Mouse (Mus musculus): ENCODE results near the gene Fam102a.

Fam102a gene

DNA sequence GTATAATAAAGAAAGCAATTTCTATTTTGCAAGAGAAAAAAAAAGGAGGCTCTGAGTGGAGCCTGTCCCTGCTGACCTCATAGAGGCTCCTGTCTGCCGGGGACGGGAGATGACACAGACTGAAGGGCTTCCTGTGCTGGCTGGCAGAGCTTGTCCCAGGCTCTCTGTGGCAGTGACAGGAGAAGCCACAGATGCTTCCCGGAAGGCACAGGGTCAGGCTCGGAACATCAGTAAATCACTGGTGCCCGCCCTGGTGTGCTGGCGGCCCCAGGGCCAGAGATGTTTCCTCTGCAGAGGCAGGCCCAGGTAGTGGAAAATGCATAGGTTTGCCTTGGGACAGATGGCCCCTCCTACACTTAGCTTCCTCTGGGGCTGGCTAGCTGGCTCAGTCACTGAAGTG, 20.8 kb upstream of the Fam102a start:
- no peak for DNase-seq (ENCODE audit: low spot score)

DNA sequence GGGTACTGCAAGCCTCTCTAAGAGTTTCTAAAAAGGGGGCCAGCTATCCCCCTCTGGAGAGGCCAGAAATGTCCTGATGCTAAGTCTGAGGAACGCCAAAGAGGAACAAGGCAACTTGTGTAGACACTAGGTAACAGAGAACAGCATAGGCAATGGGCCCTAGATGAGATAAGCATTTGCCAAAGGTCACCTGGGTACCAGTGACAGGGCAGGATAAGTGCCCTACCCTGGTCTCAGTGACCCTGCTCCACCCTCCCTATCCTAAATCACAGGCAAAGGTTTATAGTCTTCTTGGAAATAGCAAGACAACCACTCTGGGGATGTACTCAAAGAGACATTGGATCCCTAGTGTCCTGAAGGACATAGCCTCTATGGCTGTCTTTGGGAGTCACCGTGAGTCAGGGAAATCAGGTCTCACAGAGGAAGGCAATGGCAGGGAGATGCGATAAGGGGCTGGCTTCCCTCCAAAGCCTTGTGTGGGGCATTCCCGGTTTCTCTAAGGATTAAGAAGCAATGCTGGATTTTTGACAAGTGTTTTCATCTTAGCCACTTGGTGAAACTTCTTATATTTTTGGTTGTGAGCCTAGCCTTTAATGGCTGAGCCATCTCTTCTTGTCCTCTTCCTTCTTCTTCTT, 17.8 kb upstream of the Fam102a start:
- DNase-seq (ENCODE audit: low spot score), result no peak

DNA sequence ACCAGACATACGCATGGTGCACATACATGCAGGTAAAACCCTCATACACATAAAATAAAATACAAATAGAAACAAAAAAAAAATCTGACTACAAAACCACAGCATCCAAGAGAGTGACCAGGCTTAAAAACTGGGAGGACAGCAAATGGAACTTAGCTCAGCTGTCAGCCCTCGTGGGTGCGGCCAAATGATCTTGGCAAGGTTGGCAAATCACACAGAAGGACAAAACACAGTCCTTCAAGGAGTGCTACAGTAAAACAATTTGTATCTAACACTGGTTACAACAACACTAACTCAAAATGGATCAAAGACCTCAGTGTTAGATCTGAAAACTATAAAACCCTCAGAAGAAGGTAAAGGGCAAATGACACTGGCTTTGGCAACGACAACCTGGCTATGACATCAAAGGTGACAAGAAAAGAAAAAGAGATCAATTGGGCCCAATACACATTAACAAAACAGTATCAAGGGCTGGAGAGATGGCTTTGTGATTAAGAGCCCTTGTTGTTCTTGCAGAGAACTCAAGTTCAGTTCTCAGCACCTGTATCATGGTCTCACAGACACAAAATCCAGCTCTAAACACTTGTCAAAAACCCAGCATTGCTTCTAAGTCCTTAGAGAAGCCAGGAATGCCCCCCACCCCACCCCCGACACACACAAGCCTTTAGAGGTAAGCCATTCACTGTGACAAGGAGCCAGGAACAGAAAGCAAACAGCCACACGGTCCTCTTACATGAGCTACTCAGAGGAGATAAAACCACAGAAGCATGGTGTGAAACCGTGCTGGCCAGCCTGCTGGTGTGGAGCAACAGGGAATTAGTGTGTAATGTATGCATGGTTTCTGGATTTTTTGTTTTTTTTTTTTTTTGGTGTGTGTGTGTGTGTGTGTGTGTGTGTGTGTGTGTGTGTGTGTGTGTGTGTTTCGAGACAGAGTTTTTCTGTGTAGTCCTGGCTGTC, 14.8 kb upstream of the Fam102a start:
- DNase-seq (ENCODE audit: low spot score), result no peak

DNA sequence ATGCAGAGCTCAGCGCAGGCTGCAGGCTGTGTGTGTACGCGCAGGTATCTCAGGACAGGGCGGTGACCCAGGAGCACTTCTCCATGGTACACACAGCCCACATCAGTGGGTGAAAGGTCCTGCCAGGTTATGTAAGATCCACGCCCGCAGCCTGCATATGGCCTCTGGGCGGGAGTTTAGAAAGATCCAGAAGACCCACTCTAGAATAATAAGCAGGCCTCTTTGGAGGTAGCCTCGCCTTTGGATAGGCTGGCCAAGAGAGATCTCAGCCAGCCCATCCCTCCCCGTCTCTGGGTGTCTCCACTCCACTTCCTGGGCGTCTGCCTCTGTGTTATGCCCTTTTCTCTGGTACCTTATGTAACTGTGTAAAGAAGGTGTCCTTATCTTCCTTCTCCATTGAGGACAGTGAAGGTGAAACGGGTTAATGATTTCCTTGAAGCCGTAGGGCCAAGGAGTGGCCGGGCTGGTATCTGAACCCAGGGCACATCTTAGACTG, 10.5 kb upstream of the Fam102a start:
- DNase-seq (ENCODE audit: low spot score), result no peak

GRCm38 (mm10) chr2:32525816-32526215, 9.3 kb upstream of the Fam102a start:
- no peak for DNase-seq (ENCODE audit: low spot score)

DNA sequence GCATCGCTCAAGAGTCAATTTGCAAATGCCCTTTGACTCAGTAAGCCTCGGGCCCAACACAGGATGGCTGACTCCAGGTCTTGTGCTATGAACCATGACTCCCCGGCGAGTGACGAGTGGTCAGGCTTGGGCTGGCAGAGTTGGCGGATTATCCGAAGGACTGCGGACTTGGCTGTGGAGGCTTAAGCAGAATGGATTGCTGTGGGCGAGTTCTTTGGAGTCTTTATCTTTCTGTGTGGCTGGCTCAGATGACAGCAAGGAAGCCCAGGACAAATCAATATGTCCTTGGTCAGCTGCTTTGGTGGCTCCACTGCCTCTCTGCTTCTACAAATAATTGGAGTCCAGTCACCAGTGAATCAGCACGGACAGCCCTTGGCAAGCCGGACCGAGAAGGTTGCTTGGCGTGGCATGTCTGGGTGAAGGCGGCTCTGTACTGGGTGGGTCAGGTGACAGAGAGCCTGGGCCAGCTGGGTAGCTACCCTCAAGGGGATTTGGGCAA, 7.6 kb upstream of the Fam102a start:
- no peak for DNase-seq (ENCODE audit: low spot score)

GRCm38 (mm10) chr2:32528326-32528725, 6.8 kb upstream of the Fam102a start:
- DNase-seq (ENCODE audit: low spot score), result no peak

DNA sequence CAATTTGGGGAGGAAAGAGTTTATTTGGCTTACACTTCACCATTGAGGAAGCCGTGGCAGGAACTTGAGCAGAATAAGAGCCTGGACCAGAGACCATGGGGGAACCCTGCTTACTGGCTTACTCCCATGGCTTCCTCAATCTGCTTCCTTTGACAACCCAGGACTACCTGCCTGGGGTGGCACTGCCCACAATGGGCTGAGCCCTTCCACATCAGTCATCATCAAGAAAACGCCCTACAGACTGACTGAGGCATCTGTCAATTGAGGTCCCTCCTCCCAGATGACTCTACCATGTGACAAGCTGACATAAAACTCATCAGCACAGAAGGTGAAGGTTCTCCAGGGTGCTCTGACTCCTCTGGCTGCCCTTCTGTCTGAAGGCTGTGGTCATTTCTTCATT, 4.7 kb upstream of the Fam102a start:
- DNase-seq (ENCODE audit: low spot score), result no peak

GRCm38 (mm10) chr2:32533163-32533562, 2.0 kb upstream of the Fam102a start:
- DNase-seq (ENCODE audit: low spot score), result no peak

GRCm38 (mm10) chr2:32534061-32534732, 935 bp upstream of the Fam102a start:
- DNase-seq (ENCODE audit: low spot score), result no peak

GRCm38 (mm10) chr2:32535501-32535991, 414 bp downstream of the Fam102a start:
- no peak for DNase-seq (ENCODE audit: low spot score)

- DNase-seq (ENCODE audit: low spot score), result no peak
Observed at GRCm38 (mm10) chr2:32536086-32536633, 1.0 kb downstream of the Fam102a start.

- no peak for DNase-seq (ENCODE audit: low spot score)
Observed at GRCm38 (mm10) chr2:32536634-32537359, 1.7 kb downstream of the Fam102a start.

GRCm38 (mm10) chr2:32537360-32537905, 2.3 kb downstream of the Fam102a start:
- no peak for DNase-seq (ENCODE audit: low spot score)

- DNase-seq (ENCODE audit: low spot score), result no peak
Observed at GRCm38 (mm10) chr2:32537941-32538340, 2.8 kb downstream of the Fam102a start.

DNA sequence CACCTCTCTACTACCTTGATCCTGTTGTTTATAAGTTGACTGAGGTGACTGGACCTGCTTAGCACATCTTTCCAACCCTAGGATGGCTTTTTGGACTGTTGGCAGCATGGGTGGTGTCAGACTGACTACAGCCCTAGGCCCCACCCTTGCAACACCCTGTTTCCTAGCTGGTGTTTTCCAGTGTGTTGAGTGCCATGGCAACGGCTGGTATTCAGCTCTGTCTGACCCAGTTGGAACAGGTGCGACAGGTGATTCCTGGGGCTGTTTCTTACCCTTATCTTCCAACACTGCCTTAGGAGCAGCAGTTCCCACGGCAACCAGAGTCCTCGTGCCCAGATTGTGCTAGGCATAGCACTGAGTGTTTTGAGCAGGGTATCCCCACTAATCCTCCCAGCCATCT, 3.3 kb downstream of the Fam102a start:
- no peak for DNase-seq (ENCODE audit: low spot score)

DNA sequence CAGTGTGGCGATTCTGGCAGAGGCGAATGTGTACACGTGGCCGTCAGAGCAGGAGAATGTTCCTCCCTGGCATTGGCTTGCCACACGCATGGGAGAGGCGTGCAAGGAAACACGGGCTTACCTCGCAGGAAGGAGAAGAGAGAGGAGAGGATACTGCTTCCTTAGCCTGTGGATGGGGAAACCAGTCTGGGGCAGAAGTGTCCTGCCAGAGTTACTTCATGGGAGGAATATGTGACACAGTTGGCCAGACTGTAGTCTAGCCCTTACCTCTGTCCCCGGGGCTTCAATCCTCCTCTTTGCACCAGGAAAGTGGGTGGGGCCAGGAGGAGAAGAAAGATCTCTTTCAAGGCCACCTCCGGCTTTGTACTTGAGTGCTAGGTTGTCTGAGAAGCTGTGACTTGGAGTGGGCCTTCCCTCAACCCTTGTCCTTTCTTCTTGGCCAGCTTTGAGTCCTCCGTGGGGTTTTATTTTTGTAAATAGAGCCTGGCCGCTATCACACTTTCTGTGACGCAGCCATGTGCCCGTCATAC, 4.4 kb downstream of the Fam102a start:
- no peak for DNase-seq (ENCODE audit: low spot score)

GRCm38 (mm10) chr2:32541333-32541908, 6.3 kb downstream of the Fam102a start:
- DNase-seq (ENCODE audit: low spot score), result no peak

GRCm38 (mm10) chr2:32541986-32542573, 6.9 kb downstream of the Fam102a start:
- no peak for DNase-seq (ENCODE audit: low spot score)

GRCm38 (mm10) chr2:32543031-32543449, 7.9 kb downstream of the Fam102a start:
- DNase-seq (ENCODE audit: low spot score), result no peak
